In the genomic region with DNA sequence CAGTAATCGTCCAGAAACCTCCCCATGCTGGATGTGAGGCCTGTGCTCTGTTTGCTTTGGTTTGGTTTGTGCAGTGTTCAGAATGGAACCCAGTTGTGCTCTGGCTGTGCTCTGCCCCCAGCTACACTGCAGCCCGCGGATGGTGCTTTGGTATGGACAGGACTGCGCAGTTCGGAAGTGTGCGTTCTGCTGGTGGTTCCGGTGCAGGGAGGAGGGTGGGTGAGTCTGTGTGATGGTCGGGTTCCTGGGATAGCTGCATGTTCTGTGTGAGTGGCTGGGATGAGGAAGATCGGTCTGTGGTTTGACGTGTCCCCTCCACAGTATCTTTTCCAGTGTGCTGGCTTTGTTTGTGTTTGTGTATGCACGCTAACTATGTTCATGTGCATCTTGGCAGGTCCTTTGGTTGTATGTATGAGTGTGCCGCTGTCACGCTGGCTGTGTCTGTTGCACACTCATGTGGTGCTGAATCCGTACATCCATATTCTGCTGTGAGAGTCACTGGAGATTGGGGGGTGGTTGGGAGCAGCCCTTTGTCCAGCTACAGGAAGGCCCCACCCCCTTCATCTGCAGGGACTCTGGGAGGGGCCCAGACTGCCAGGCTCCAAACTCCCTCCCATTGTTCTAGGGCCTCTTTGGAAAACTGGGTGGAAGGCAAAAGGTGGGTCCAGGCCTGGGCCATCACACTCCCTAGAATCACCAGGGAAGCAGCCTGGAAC, we compare ENCODE assay signal across 8 mouse cellular contexts. TPM values are rescaled to one million over a fixed set of nuclear protein-coding genes. Genes with fewer than 3 reads are reported as not detected.
DNase-seq lines count a peak whose midpoint lies in the region; ATAC-seq and TF ChIP-seq lines count a peak whose summit lies in the region.

No protein-coding gene starts in this region.

- ATAC-seq in forebrain, postnatal 0 days, result no peak
- no peak for ATAC-seq in intestine, postnatal 0 days
- ATAC-seq in liver, postnatal 0 days, result peak; percentile 29; the same call in 1 of the 2 replicates

- 87% methylated on average over 14 of the region's 14 CpGs for WGBS in forebrain, postnatal 0 days
- WGBS in intestine, postnatal 0 days, result 77% methylated on average over 14 of the region's 14 CpGs
- WGBS in liver, postnatal 0 days (ENCODE audit: insufficient replicate concordance), result 68% methylated on average over 14 of the region's 14 CpGs

- DNase-seq in adrenal gland, adult 2 months, result peak; percentile 51
- no peak for DNase-seq in adrenal gland, postnatal 10 days
- no peak for DNase-seq in forebrain, postnatal 0 days
- no peak for DNase-seq in liver, postnatal 0 days
- no peak for DNase-seq in cerebellum, postnatal 4 days (ENCODE audit: low spot score in 2 of 2)
- DNase-seq in urinary bladder, postnatal 4 days (ENCODE audit: low spot score in 2 of 2), result no peak
- DNase-seq in thymus, postnatal 36 days, result no peak

- peak overlapping the region; percentile 21; the same call in 1 of the 2 replicates for H3K27ac ChIP-seq in forebrain, postnatal 0 days (ENCODE audit: low read depth, low read length)
- H3K27ac ChIP-seq in intestine, postnatal 0 days (ENCODE audit: low read depth, low read length), result peak overlapping the region; percentile 29
- peak overlapping the region; percentile 55 for H3K27ac ChIP-seq in liver, postnatal 0 days (ENCODE audit: low read depth)

- H3K4me3 ChIP-seq in forebrain, postnatal 0 days (ENCODE audit: low read depth, low read length), result no peak overlapping the region
- H3K4me3 ChIP-seq in intestine, postnatal 0 days (ENCODE audit: low read depth, low read length), result no peak overlapping the region
- H3K4me3 ChIP-seq in liver, postnatal 0 days (ENCODE audit: low read depth, low read length), result no peak overlapping the region

- no peaks in the 10 kb centered on the region for H3K36me3 ChIP-seq in forebrain, postnatal 0 days (ENCODE audit: insufficient read depth)
- H3K36me3 ChIP-seq in intestine, postnatal 0 days (ENCODE audit: control insufficient read depth, insufficient read depth), result no peaks in the 10 kb centered on the region
- H3K36me3 ChIP-seq in liver, postnatal 0 days (replicated peaks; ENCODE audit: insufficient read depth, low read length), result no peaks in the 10 kb centered on the region

- no peaks in the 10 kb centered on the region for H3K9me3 ChIP-seq in forebrain, postnatal 0 days (ENCODE audit: low read length)
- no peaks in the 10 kb centered on the region for H3K9me3 ChIP-seq in intestine, postnatal 0 days (ENCODE audit: control insufficient read depth)
- H3K9me3 ChIP-seq in liver, postnatal 0 days (ENCODE audit: low read length), result no peaks in the 10 kb centered on the region

- no peaks in the 10 kb centered on the region for H3K4me1 ChIP-seq in forebrain, postnatal 0 days (ENCODE audit: insufficient read depth)
- peaks cover 25% of the 10 kb centered on the region for H3K4me1 ChIP-seq in intestine, postnatal 0 days (replicated peaks; ENCODE audit: control insufficient read depth, insufficient read depth, low read length)
- H3K4me1 ChIP-seq in liver, postnatal 0 days (ENCODE audit: insufficient read depth), result peaks cover 31% of the 10 kb centered on the region

- TF ChIP-seq EP300 in liver, postnatal 0 days (IDR thresholded peaks at IDR 0.05; ENCODE audit: low read depth), result no peak

- TF ChIP-seq CTCF in forebrain, postnatal 0 days (IDR thresholded peaks at IDR 0.05; ENCODE audit: low read depth), result no peak
- no peak for TF ChIP-seq CTCF in intestine, postnatal 0 days (IDR thresholded peaks at IDR 0.05; ENCODE audit: low read depth)
- TF ChIP-seq CTCF in liver, postnatal 0 days (IDR thresholded peaks at IDR 0.05; ENCODE audit: low read depth), result no peak

- H3K27me3 ChIP-seq in forebrain, postnatal 0 days (ENCODE audit: insufficient read depth, low read length), result no peaks in the 10 kb centered on the region
- no peaks in the 10 kb centered on the region for H3K27me3 ChIP-seq in intestine, postnatal 0 days (replicated peaks; ENCODE audit: control insufficient read depth, insufficient read depth, low read length)
- H3K27me3 ChIP-seq in liver, postnatal 0 days (ENCODE audit: insufficient read depth, low read length), result peaks cover 8% of the 10 kb centered on the region

- H3K4me2 ChIP-seq in forebrain, postnatal 0 days (ENCODE audit: low read depth), result no peak overlapping the region
- no peak overlapping the region for H3K4me2 ChIP-seq in intestine, postnatal 0 days (replicated peaks; ENCODE audit: low read depth)
- H3K4me2 ChIP-seq in liver, postnatal 0 days (ENCODE audit: low read depth, low read length), result no peak overlapping the region

- H3K9ac ChIP-seq in forebrain, postnatal 0 days, result no peak overlapping the region
- no peak overlapping the region for H3K9ac ChIP-seq in intestine, postnatal 0 days (ENCODE audit: low read depth, low read length)
- H3K9ac ChIP-seq in liver, postnatal 0 days (replicated peaks), result no peak overlapping the region

RNA-seq across cellular contexts. Expression of a gene that starts 8.1 kb away (rescaled TPM):
- 10 to 100 TPM; 41.5 to 67.3 TPM for total RNA-seq in adrenal gland, adult 2 months (2021)
- 186 and 275 TPM in 2 replicates for polyA plus RNA-seq in adrenal gland, adult 2 months (2012; rRNA removed)
- 100 to 1,000 TPM; 112 to 182 TPM for total RNA-seq in adrenal gland, postnatal 10 days (2021)
- total RNA-seq in forebrain, postnatal 0 days (2014; rRNA removed), result 58.8 and 70.5 TPM in 2 replicates
- polyA plus RNA-seq in forebrain, postnatal 0 days (2015; fragmentation: Nextera tagmentation; extraction: Ambion mirVana), result 59.8 and 71.3 TPM in 2 replicates
- polyA plus RNA-seq in intestine, postnatal 0 days (2015; fragmentation: Nextera tagmentation; extraction: Ambion mirVana), result 76.1 and 92.4 TPM in 2 replicates
- 39.7 and 40.4 TPM in 2 replicates for polyA plus RNA-seq in liver, postnatal 0 days (2015; fragmentation: Nextera tagmentation; extraction: Ambion mirVana)

RNA-seq across cellular contexts. Expression of a gene that starts 26.0 kb away (rescaled TPM):
- total RNA-seq in adrenal gland, adult 2 months (2021), result 1 to 10 TPM; 1.4 to 3.4 TPM
- polyA plus RNA-seq in adrenal gland, adult 2 months (2012; rRNA removed), result 3.9 and 4.4 TPM in 2 replicates
- total RNA-seq in adrenal gland, postnatal 10 days (2021), result 1 to 10 TPM; 8.0 to 8.3 TPM
- 4.3 TPM in 2 replicates for total RNA-seq in forebrain, postnatal 0 days (2014; rRNA removed)
- polyA plus RNA-seq in forebrain, postnatal 0 days (2015; fragmentation: Nextera tagmentation; extraction: Ambion mirVana), result 4.4 and 5.4 TPM in 2 replicates
- 9.3 and 9.5 TPM in 2 replicates for polyA plus RNA-seq in intestine, postnatal 0 days (2015; fragmentation: Nextera tagmentation; extraction: Ambion mirVana)
- polyA plus RNA-seq in liver, postnatal 0 days (2015; fragmentation: Nextera tagmentation; extraction: Ambion mirVana), result 0.56 and 1.0 TPM in 2 replicates

RNA-seq across cellular contexts. Expression of a gene that starts 41.1 kb away (rescaled TPM):
- total RNA-seq in adrenal gland, adult 2 months (2021), result 10 to 100 TPM; 26.7 to 32.9 TPM
- polyA plus RNA-seq in adrenal gland, adult 2 months (2012; rRNA removed), result 1.9 and 2.3 TPM in 2 replicates
- 10 to 100 TPM; 24.5 to 26.7 TPM for total RNA-seq in adrenal gland, postnatal 10 days (2021)
- 21.5 and 30.8 TPM in 2 replicates for total RNA-seq in forebrain, postnatal 0 days (2014; rRNA removed)
- 26.6 and 29.9 TPM in 2 replicates for polyA plus RNA-seq in forebrain, postnatal 0 days (2015; fragmentation: Nextera tagmentation; extraction: Ambion mirVana)
- polyA plus RNA-seq in intestine, postnatal 0 days (2015; fragmentation: Nextera tagmentation; extraction: Ambion mirVana), result 19.0 and 21.5 TPM in 2 replicates
- 12.8 TPM in 2 replicates for polyA plus RNA-seq in liver, postnatal 0 days (2015; fragmentation: Nextera tagmentation; extraction: Ambion mirVana)

RNA-seq across cellular contexts. Expression of a gene that starts 58.7 kb away (rescaled TPM):
- 100 to 1,000 TPM; 164 to 202 TPM for total RNA-seq in adrenal gland, adult 2 months (2021)
- polyA plus RNA-seq in adrenal gland, adult 2 months (2012; rRNA removed), result 358 and 395 TPM in 2 replicates
- 100 to 1,000 TPM; 105 to 125 TPM for total RNA-seq in adrenal gland, postnatal 10 days (2021)
- total RNA-seq in forebrain, postnatal 0 days (2014; rRNA removed), result 121 and 177 TPM in 2 replicates
- 165 and 166 TPM in 2 replicates for polyA plus RNA-seq in forebrain, postnatal 0 days (2015; fragmentation: Nextera tagmentation; extraction: Ambion mirVana)
- 110 and 111 TPM in 2 replicates for polyA plus RNA-seq in intestine, postnatal 0 days (2015; fragmentation: Nextera tagmentation; extraction: Ambion mirVana)
- 61.0 and 63.8 TPM in 2 replicates for polyA plus RNA-seq in liver, postnatal 0 days (2015; fragmentation: Nextera tagmentation; extraction: Ambion mirVana)
